Mouse (Mus musculus): ENCODE measurements around the gene Relt. TPM values are rescaled to one million over a fixed set of nuclear protein-coding genes. Genes with fewer than 3 reads are reported as not detected.

Relt gene
- total and polyA plus RNA-seq, 3 experiments, result 24.5 to 31.1 (median 29.9) TPM

DNA sequence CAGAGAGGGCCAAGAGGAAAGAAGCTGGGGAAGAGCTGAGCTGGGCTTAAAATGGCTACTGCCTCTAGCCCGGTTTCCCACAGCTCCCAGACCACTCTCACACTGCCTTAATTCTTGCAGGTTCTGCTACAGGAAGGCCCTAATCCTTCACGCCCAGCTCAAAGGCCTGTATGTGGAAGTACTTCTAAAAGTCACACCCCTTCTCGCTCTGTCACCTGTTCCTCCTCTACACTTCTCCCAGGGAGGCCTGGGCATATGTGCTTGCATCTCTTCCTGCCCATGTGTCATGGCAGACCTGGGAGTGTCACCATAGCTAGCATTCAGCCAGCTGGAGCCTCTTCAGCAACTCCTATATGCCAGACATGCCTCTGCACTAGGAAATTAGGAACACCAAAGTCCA, 9.8 kb downstream of the Relt start:
- Histone ChIP-seq H3K36me3 (replicated peaks in 1 of 2; ENCODE audit: control insufficient read depth in 1 of 2, insufficient read depth in 1 of 2, low read length in 1 of 2) (peaks cover 35 to 64% of the 10 kb centered on the region in 2 experiments), H3K27me3 (replicated peaks) (no peaks in the 10 kb centered on the region), H3K79me2 (replicated peaks; ENCODE audit: control insufficient read depth, extremely low read depth, insufficient read depth, poor library complexity, severe bottlenecking) (peaks cover 32% of the 10 kb centered on the region), H3K9me3 (replicated peaks; ENCODE audit: low read length) (no peaks in the 10 kb centered on the region), H3K4me1 (ENCODE audit: control insufficient read depth in 1 of 2, insufficient read depth in 2 of 2) (peaks cover 34 to 98% of the 10 kb centered on the region in 2 experiments), H3K27ac (ENCODE audit: insufficient read depth, low read depth) (peak overlapping the region; percentile 97), H3K4me2 (ENCODE audit: insufficient read depth, low read depth, poor library complexity, severe bottlenecking) (peak overlapping the region; percentile 79), H3K9ac (ENCODE audit: insufficient read depth, low read depth) (peak overlapping the region; percentile 70), H3K4me3 (replicated peaks in 1 of 3; ENCODE audit: low read depth in 2 of 3, low read length in 2 of 3, poor library complexity in 1 of 3) (peak overlapping the region in 2 of 3 experiments; percentile 27 to 57)
- DNase-seq (ENCODE audit: extremely low read depth), result no peak
- dilution Hi-C loops (cut with MboI; ENCODE audit: extremely low pct_ligation_motif_present, extremely low pct_unique_long_range_greater_than_20kb, low sequenced_read_pairs), result no loop called here
- TF ChIP-seq EP300 (IDR thresholded peaks at IDR 0.05; ENCODE audit: low read length) (no peak), MEF2A (IDR thresholded peaks at IDR 0.05; ENCODE audit: borderline replicate concordance, low read depth, low read length) (no peak), TCF12 (IDR thresholded peaks at IDR 0.05; ENCODE audit: low read depth, low read length) (no peak), MAX (IDR thresholded peaks at IDR 0.05; ENCODE audit: low read length) (0 out of 2 replicates have a peak, but pooled peaks have one; percentile 27), ELF1 (IDR thresholded peaks at IDR 0.05; ENCODE audit: low read depth, low read length) (no peak), MAZ (IDR thresholded peaks at IDR 0.05; ENCODE audit: low read depth, low read length) (no peak), USF2 (conservative IDR thresholded peaks at IDR 0.05; ENCODE audit: low read depth, low read length) (0 out of 2 replicates have a peak, but pooled peaks have one; percentile 5), MXI1 (IDR thresholded peaks at IDR 0.05; ENCODE audit: low read depth, low read length) (peak; percentile 68)
- in situ Hi-C loops (cut with MboI; ENCODE audit: low pct_ligation_motif_present, low pct_unique_long_range_greater_than_20kb, low sequenced_read_pairs), result no loop called here

DNA sequence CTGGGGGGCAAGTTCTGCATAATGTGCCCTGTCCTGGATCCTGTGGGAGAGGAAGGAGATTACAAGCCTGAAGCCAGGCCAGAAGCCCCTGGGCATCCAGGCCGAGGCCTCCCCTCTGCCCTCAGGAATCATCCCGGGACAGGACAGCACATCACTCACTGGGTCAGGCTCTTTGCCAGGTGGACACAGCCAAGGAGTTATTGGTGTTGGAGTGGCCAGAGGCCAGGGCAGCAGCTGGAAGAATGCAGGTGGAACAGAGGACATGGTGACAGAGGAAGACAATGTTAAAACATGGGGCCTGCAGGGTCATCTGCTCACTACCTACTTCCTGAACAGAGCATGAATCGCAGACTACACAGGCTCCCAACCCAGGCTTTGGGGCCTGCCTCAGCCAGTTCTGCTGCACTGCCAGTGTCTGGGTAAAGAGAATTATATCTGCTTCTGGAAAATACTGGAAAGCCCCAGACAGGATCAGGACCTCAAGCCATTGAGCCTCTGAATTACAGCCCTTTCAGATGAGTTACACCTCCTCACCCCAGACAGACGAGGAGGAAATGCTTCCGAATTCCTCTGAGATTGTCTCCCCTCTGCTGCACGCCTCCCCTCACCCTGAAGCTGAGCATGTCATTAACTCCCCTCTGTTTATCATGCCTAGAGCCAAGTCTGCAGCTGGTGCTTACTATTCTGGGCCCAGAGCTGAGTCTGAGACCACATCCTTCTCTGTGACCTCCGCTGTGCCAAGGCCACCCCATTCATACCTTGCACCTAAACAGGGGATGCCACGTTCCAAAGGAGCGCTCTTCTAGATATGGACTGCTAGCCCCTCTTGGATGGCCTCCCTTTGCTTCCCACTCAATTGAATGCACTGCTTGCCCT, 11.5 kb downstream of the Relt start:
- no peak for DNase-seq (ENCODE audit: extremely low read depth)
- H3K4me1 ChIP-seq (ENCODE audit: control insufficient read depth in 1 of 2, insufficient read depth in 2 of 2), result peaks cover 27 to 98% of the 10 kb centered on the region in 2 experiments

DNA sequence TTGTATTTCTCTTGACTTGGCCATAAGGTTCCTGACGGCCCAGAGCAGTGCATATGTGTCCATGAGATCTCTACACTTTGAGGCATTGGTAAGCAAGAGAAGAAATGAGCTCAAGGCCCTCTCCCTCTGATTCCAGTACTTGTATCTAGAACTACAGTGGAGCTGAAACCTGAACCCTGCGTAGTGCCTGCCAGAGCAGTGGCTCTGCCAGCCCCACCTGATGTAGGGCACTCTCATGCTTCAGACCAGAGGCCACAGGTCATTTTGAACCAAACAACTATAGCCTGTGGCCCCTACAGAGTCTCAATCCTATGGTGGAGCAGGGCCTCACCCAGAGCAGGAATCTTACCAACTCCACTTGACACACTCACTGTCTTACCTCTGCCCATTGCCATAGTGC, 13.7 kb downstream of the Relt start:
- DNase-seq (ENCODE audit: extremely low read depth), result no peak
- peaks cover 68 to 83% of the 10 kb centered on the region in 2 experiments for H3K36me3 ChIP-seq (replicated peaks in 1 of 2; ENCODE audit: control insufficient read depth in 1 of 2, insufficient read depth in 1 of 2, low read length in 1 of 2)
- no peak overlapping the region for H3K4me3 ChIP-seq (replicated peaks in 1 of 3; ENCODE audit: low read depth in 2 of 3, low read length in 2 of 3, poor library complexity in 1 of 3)
- peaks cover under 1% of the 10 kb centered on the region for H3K9me3 ChIP-seq (replicated peaks; ENCODE audit: low read length)
- no peak overlapping the region for H3K4me2 ChIP-seq (ENCODE audit: insufficient read depth, low read depth, poor library complexity, severe bottlenecking)
- dilution Hi-C loops (cut with MboI; ENCODE audit: extremely low pct_ligation_motif_present, extremely low pct_unique_long_range_greater_than_20kb, low sequenced_read_pairs) (no loop called here), in situ Hi-C loops (cut with MboI; ENCODE audit: low pct_ligation_motif_present, low pct_unique_long_range_greater_than_20kb, low sequenced_read_pairs) (no loop called here)
- H3K4me1 ChIP-seq (ENCODE audit: control insufficient read depth in 1 of 2, insufficient read depth in 2 of 2), result peaks cover 34 to 100% of the 10 kb centered on the region in 2 experiments
- H3K79me2 ChIP-seq (replicated peaks; ENCODE audit: control insufficient read depth, extremely low read depth, insufficient read depth, poor library complexity, severe bottlenecking), result peaks cover 19% of the 10 kb centered on the region
- no peaks in the 10 kb centered on the region for H3K27me3 ChIP-seq (replicated peaks)
- no peak for TF ChIP-seq ZMIZ1 (IDR thresholded peaks at IDR 0.05; ENCODE audit: low read depth, low read length)
- TF ChIP-seq JUND (conservative IDR thresholded peaks at IDR 0.05; ENCODE audit: low read depth, low read length), result no peak
- TF ChIP-seq MAX (IDR thresholded peaks at IDR 0.05; ENCODE audit: low read length), result no peak
- TF ChIP-seq NELFE (IDR thresholded peaks at IDR 0.05; ENCODE audit: low read depth, low read length), result no peak
- TF ChIP-seq CTCF (conservative IDR thresholded peaks at IDR 0.05 in 1 of 2, IDR thresholded peaks at IDR 0.05 in 1 of 2; ENCODE audit: low read depth in 2 of 2, low read length in 2 of 2), result no peak
- no peak for TF ChIP-seq NRF1 (IDR thresholded peaks at IDR 0.05; ENCODE audit: low read depth, low read length)
- no peak for TF ChIP-seq TBP (conservative IDR thresholded peaks at IDR 0.05; ENCODE audit: low read depth, low read length)
- TF ChIP-seq RAD21 (IDR thresholded peaks at IDR 0.05; ENCODE audit: low read depth, low read length), result no peak
- TF ChIP-seq MEF2A (IDR thresholded peaks at IDR 0.05; ENCODE audit: borderline replicate concordance, low read depth, low read length), result no peak
- no peak for TF ChIP-seq MAZ (IDR thresholded peaks at IDR 0.05; ENCODE audit: low read depth, low read length)
- H3K9ac ChIP-seq (ENCODE audit: insufficient read depth, low read depth), result no peak overlapping the region
- H3K27ac ChIP-seq (ENCODE audit: insufficient read depth, low read depth), result no peak overlapping the region

More for the DNA sequence above, 11.5 kb downstream of the Relt start:
- Histone ChIP-seq H3K36me3 (replicated peaks in 1 of 2; ENCODE audit: control insufficient read depth in 1 of 2, insufficient read depth in 1 of 2, low read length in 1 of 2) (peaks cover 52 to 67% of the 10 kb centered on the region in 2 experiments), H3K4me3 (replicated peaks in 1 of 3; ENCODE audit: low read depth in 2 of 3, low read length in 2 of 3, poor library complexity in 1 of 3) (no peak overlapping the region), H3K27ac (ENCODE audit: insufficient read depth, low read depth) (no peak overlapping the region), H3K9me3 (replicated peaks; ENCODE audit: low read length) (no peaks in the 10 kb centered on the region), H3K9ac (ENCODE audit: insufficient read depth, low read depth) (no peak overlapping the region), H3K4me2 (ENCODE audit: insufficient read depth, low read depth, poor library complexity, severe bottlenecking) (no peak overlapping the region), H3K27me3 (replicated peaks) (no peaks in the 10 kb centered on the region), H3K79me2 (replicated peaks; ENCODE audit: control insufficient read depth, extremely low read depth, insufficient read depth, poor library complexity, severe bottlenecking) (peaks cover 19% of the 10 kb centered on the region)
- dilution Hi-C loops (cut with MboI; ENCODE audit: extremely low pct_ligation_motif_present, extremely low pct_unique_long_range_greater_than_20kb, low sequenced_read_pairs) (no loop called here), in situ Hi-C loops (cut with MboI; ENCODE audit: low pct_ligation_motif_present, low pct_unique_long_range_greater_than_20kb, low sequenced_read_pairs) (no loop called here)
- no peak for TF ChIP-seq BHLHE40 (IDR thresholded peaks at IDR 0.05; ENCODE audit: low read depth, low read length)
- no peak for TF ChIP-seq CHD2 (IDR thresholded peaks at IDR 0.05; ENCODE audit: low read length)
- no peak for TF ChIP-seq RCOR1 (conservative IDR thresholded peaks at IDR 0.05; ENCODE audit: low read depth, low read length)
- TF ChIP-seq ETS1 (conservative IDR thresholded peaks at IDR 0.05; ENCODE audit: low read depth, low read length), result no peak

All from CH12.LX (cell line).